Mouse (Mus musculus) CH12.LX (cell line): ENCODE measurements around the gene Necab3. TPM values are rescaled to one million over a fixed set of nuclear protein-coding genes. Genes with fewer than 3 reads are reported as not detected.
A peak's percentile ranks its signal among the peaks of the same experiment; 100 is the strongest.

Experiments used
- DNase-seq: peaks from one replicate; pipeline ENCODE4 v3.0.0-alpha.2; 2013; ENCODE audit errors: extremely low read depth
- H3K27ac ChIP-seq: 2 replicates; pipeline ENCODE4 v1.5.1; 2012; ENCODE audit warnings: low read depth, mild to moderate bottlenecking, control low read depth, moderate library complexity; ENCODE audit not compliant: insufficient read depth
- H3K27me3 ChIP-seq: replicated peaks from 2 replicates; pipeline ENCODE3; 2012; ENCODE audit warnings: inconsistent platforms
- H3K36me3 ChIP-seq, 2 experiments: replicated peaks in 1 of 2; 2 replicates each; pipeline versions ENCODE3 to v1.6.1; 2012; ENCODE audit warnings: inconsistent platforms in 1 of 2, low read length in 1 of 2, mild to moderate bottlenecking in 1 of 2, mixed read lengths in 1 of 2, moderate library complexity in 1 of 2; ENCODE audit not compliant: control insufficient read depth in 1 of 2, insufficient read depth in 1 of 2
- H3K4me1 ChIP-seq, 2 experiments: 2 replicates each; pipeline ENCODE4 v1.6.1; 2012; ENCODE audit warnings: inconsistent platforms in 1 of 2, moderate library complexity in 1 of 2; ENCODE audit not compliant: insufficient read depth in 2 of 2, control insufficient read depth in 1 of 2
- H3K4me2 ChIP-seq: 2 replicates; pipeline ENCODE4 v1.6.1; 2012; ENCODE audit warnings: low read depth, mild to moderate bottlenecking, control low read depth; ENCODE audit not compliant: poor library complexity, insufficient read depth, severe bottlenecking
- H3K4me3 ChIP-seq, 3 experiments: fragments of 150-350 bp in 1 of 3; sonication (generic) in 1 of 3; replicated peaks in 1 of 3; 2 replicates each; pipeline versions ENCODE3 to v1.5.1; 2011 to 2012; ENCODE audit warnings: low read depth in 2 of 3, low read length in 2 of 3, mild to moderate bottlenecking in 2 of 3, moderate library complexity in 2 of 3, control low read depth in 1 of 3, improper control_type of control experiment in 1 of 3, inconsistent platforms in 1 of 3, mixed read lengths in 1 of 3; ENCODE audit not compliant: poor library complexity in 1 of 3
- H3K79me2 ChIP-seq: replicated peaks from 2 replicates; pipeline ENCODE4 v1.6.1; 2012; ENCODE audit warnings: mild to moderate bottlenecking, moderate library complexity; ENCODE audit not compliant: control insufficient read depth, poor library complexity, insufficient read depth, severe bottlenecking; ENCODE audit errors: extremely low read depth
- H3K9ac ChIP-seq: 2 replicates; pipeline ENCODE4 v1.6.1; 2012; ENCODE audit warnings: low read depth, mild to moderate bottlenecking, control low read depth, moderate library complexity; ENCODE audit not compliant: insufficient read depth
- H3K9me3 ChIP-seq: replicated peaks from 2 replicates; pipeline ENCODE3; 2012; ENCODE audit warnings: low read length, inconsistent platforms, mixed read lengths
- BHLHE40 ChIP-seq: IDR thresholded peaks from 2 replicates; pipeline ENCODE4 v1.6.1; 2011; ENCODE audit warnings: mild to moderate bottlenecking, low read depth, low read length, improper control_type of control experiment
- CHD1 ChIP-seq: IDR thresholded peaks from 2 replicates; pipeline ENCODE4 v1.6.1; 2012; ENCODE audit warnings: low read depth, low read length, improper control_type of control experiment, inconsistent platforms
- CHD2 ChIP-seq: IDR thresholded peaks from 2 replicates; pipeline ENCODE4 v1.6.1; 2011; ENCODE audit warnings: low read length, improper control_type of control experiment
- E2F4 ChIP-seq: IDR thresholded peaks from 2 replicates; pipeline ENCODE4 v1.6.1; 2011; ENCODE audit warnings: low read depth, low read length, improper control_type of control experiment; ENCODE audit not compliant: insufficient replicate concordance
- ELF1 ChIP-seq: IDR thresholded peaks from 2 replicates; pipeline ENCODE4 v1.6.1; 2014; ENCODE audit warnings: low read depth, mild to moderate bottlenecking, inconsistent platforms, low read length, improper control_type of control experiment
- EP300 ChIP-seq: IDR thresholded peaks from 2 replicates; pipeline ENCODE4 v1.6.1; 2011; ENCODE audit warnings: low read length, improper control_type of control experiment
- ETS1 ChIP-seq: conservative IDR thresholded peaks from 2 replicates; pipeline ENCODE4 v1.6.1; 2012; ENCODE audit warnings: low read depth, mild to moderate bottlenecking, inconsistent platforms, low read length, improper control_type of control experiment, moderate library complexity
- GABPA ChIP-seq: IDR thresholded peaks from 2 replicates; pipeline ENCODE4 v1.6.1; 2012; ENCODE audit warnings: low read depth, low read length, improper control_type of control experiment, inconsistent platforms; ENCODE audit not compliant: insufficient replicate concordance
- HCFC1 ChIP-seq: IDR thresholded peaks from 2 replicates; pipeline ENCODE4 v1.6.1; 2012; ENCODE audit warnings: low read depth, mild to moderate bottlenecking, inconsistent platforms, low read length, improper control_type of control experiment
- IRF4 ChIP-seq: IDR thresholded peaks from 2 replicates; pipeline ENCODE4 v1.6.1; 2014; ENCODE audit warnings: low read depth, mild to moderate bottlenecking, inconsistent platforms, low read length, improper control_type of control experiment
- JUN ChIP-seq: IDR thresholded peaks from 2 replicates; pipeline ENCODE4 v1.6.1; 2011; ENCODE audit warnings: low read depth, mild to moderate bottlenecking, low read length, improper control_type of control experiment, moderate library complexity; ENCODE audit not compliant: insufficient read depth
- JUND ChIP-seq: conservative IDR thresholded peaks from 2 replicates; pipeline ENCODE4 v1.6.1; 2011; ENCODE audit warnings: low read depth, low read length, improper control_type of control experiment
- KAT2A ChIP-seq: IDR thresholded peaks from 2 replicates; pipeline ENCODE4 v1.6.1; 2012; ENCODE audit warnings: low read length, improper control_type of control experiment, inconsistent platforms; ENCODE audit not compliant: insufficient replicate concordance
- MAFK ChIP-seq: IDR thresholded peaks from 2 replicates; pipeline ENCODE4 v1.6.1; 2011; ENCODE audit warnings: low read length, improper control_type of control experiment; ENCODE audit not compliant: insufficient replicate concordance
- MAX ChIP-seq: IDR thresholded peaks from 2 replicates; pipeline ENCODE4 v1.6.1; 2011; ENCODE audit warnings: low read length, improper control_type of control experiment
- MAZ ChIP-seq: IDR thresholded peaks from 2 replicates; pipeline ENCODE4 v1.6.1; 2012; ENCODE audit warnings: low read depth, mild to moderate bottlenecking, inconsistent platforms, low read length, improper control_type of control experiment, moderate library complexity
- MEF2A ChIP-seq: IDR thresholded peaks from 2 replicates; pipeline ENCODE4 v1.6.1; 2014; ENCODE audit warnings: low read depth, mild to moderate bottlenecking, inconsistent platforms, low read length, improper control_type of control experiment, borderline replicate concordance
- MXI1 ChIP-seq: IDR thresholded peaks from 2 replicates; pipeline ENCODE4 v1.6.1; 2011; ENCODE audit warnings: mild to moderate bottlenecking, low read depth, low read length, improper control_type of control experiment
- NELFE ChIP-seq: IDR thresholded peaks from 2 replicates; pipeline ENCODE4 v1.6.1; 2011; ENCODE audit warnings: low read depth, low read length, improper control_type of control experiment
- NRF1 ChIP-seq: IDR thresholded peaks from 2 replicates; pipeline ENCODE4 v1.6.1; 2014; ENCODE audit warnings: low read depth, mild to moderate bottlenecking, inconsistent platforms, low read length, improper control_type of control experiment, moderate library complexity
- POLR2A ChIP-seq: IDR thresholded peaks from 2 replicates; pipeline ENCODE4 v1.6.1; 2011; ENCODE audit warnings: low read depth, mild to moderate bottlenecking, improper control_type of control experiment, low read length
- POLR2AphosphoS2 ChIP-seq: IDR thresholded peaks from 2 replicates; pipeline ENCODE4 v1.6.1; 2011; ENCODE audit warnings: low read depth, low read length, improper control_type of control experiment
- RCOR1 ChIP-seq: conservative IDR thresholded peaks from 2 replicates; pipeline ENCODE4 v1.6.1; 2012; ENCODE audit warnings: low read depth, mild to moderate bottlenecking, inconsistent platforms, low read length, improper control_type of control experiment
- SIN3A ChIP-seq: IDR thresholded peaks from 2 replicates; pipeline ENCODE4 v1.6.1; 2012; ENCODE audit warnings: low read length, improper control_type of control experiment, inconsistent platforms
- SMC3 ChIP-seq: IDR thresholded peaks from 2 replicates; pipeline ENCODE4 v1.6.1; 2011; ENCODE audit warnings: low read depth, low read length, improper control_type of control experiment
- TBP ChIP-seq: conservative IDR thresholded peaks from 2 replicates; pipeline ENCODE4 v1.6.1; 2011; ENCODE audit warnings: low read depth, low read length, improper control_type of control experiment
- TCF12 ChIP-seq: IDR thresholded peaks from 2 replicates; pipeline ENCODE4 v1.6.1; 2014; ENCODE audit warnings: low read depth, mild to moderate bottlenecking, inconsistent platforms, low read length, improper control_type of control experiment
- UBTF ChIP-seq: IDR thresholded peaks from 2 replicates; pipeline ENCODE4 v1.6.1; 2012; ENCODE audit warnings: low read depth, mild to moderate bottlenecking, inconsistent platforms, low read length, improper control_type of control experiment, moderate library complexity
- USF1 ChIP-seq: IDR thresholded peaks from 2 replicates; pipeline ENCODE4 v1.6.1; 2014; ENCODE audit warnings: low read depth, mild to moderate bottlenecking, inconsistent platforms, low read length, improper control_type of control experiment
- USF2 ChIP-seq: conservative IDR thresholded peaks from 2 replicates; pipeline ENCODE4 v1.6.1; 2011; ENCODE audit warnings: low read depth, low read length, improper control_type of control experiment
- ZKSCAN1 ChIP-seq: IDR thresholded peaks from 2 replicates; pipeline ENCODE4 v1.6.1; 2012; ENCODE audit warnings: low read depth, inconsistent platforms, low read length, improper control_type of control experiment, borderline replicate concordance
- ZNF384 ChIP-seq: IDR thresholded peaks from 2 replicates; pipeline ENCODE4 v1.6.1; 2012; ENCODE audit warnings: low read depth, low read length, improper control_type of control experiment, inconsistent platforms
- dilution Hi-C: fragments of 300-500 bp; cut with MboI; formaldehyde crosslinking; loops from 2 replicates; pipeline ENCODE4 v1.14.3; 2020; ENCODE audit warnings: low sequenced_read_pairs; ENCODE audit not compliant: extremely low pct_unique_long_range_greater_than_20kb, extremely low pct_ligation_motif_present
- in situ Hi-C: fragments of 300-500 bp; cut with MboI; formaldehyde crosslinking; loops from 3 replicates; pipeline ENCODE4 v1.14.3; 2019; ENCODE audit warnings: low sequenced_read_pairs, low pct_ligation_motif_present, low pct_unique_long_range_greater_than_20kb, mixed read lengths
- polyA plus RNA-seq: library from polyadenylated mRNA; unstranded; fragments of >175 nt; gene quantifications from 2 replicates; pipeline ENCODE4 v1.2.1, GENCODE M21; 2012; ENCODE audit warnings: low read depth; ENCODE audit not compliant: insufficient read length
- total RNA-seq, 2 experiments: library from RNA; depleted of rRNA; stranded (reverse); fragments of 300-350 nt in 1 of 2; fragments of >200 nt in 1 of 2; gene quantifications; 2 replicates each; pipeline ENCODE4 v1.2.3; 2012 to 2014

Gene Necab3
- total and polyA plus RNA-seq, 3 experiments = 0.87 to 2.8 (median 1.6) TPM

GRCm38 (mm10) chr2:154569836-154570286 lies 11.2 kb upstream of the Necab3 start, which contains the start of gene E2f1 (continued):
- no peak for TF ChIP-seq ZNF384
- no peak for TF ChIP-seq CHD1
- TF ChIP-seq USF1 = peak; percentile 79
- no peak for TF ChIP-seq GABPA
- TF ChIP-seq JUN = no peak
- no peak; the same call in 1 of the 2 replicates for TF ChIP-seq IRF4
- TF ChIP-seq ELF1 = no peak; the same call in 1 of the 2 replicates
- TF ChIP-seq UBTF = no peak
- TF ChIP-seq E2F4 = 0 out of 2 replicates have a peak, but pooled peaks have one; percentile 18
- no peak for TF ChIP-seq SMC3
- peak; percentile 54; the same call in 1 of the 2 replicates for TF ChIP-seq CHD2
- TF ChIP-seq MXI1 = peak; percentile 74
- peak; percentile 66 for TF ChIP-seq POLR2A
- TF ChIP-seq BHLHE40 = peak; percentile 19; the same call in 1 of the 2 replicates
- TF ChIP-seq TBP = no peak
- 0 out of 2 replicates have a peak, but pooled peaks have one; percentile 18 for TF ChIP-seq MEF2A
- TF ChIP-seq MAFK = no peak

- Histone ChIP-seq H3K36me3 (peaks cover 3 to 25% of the 10 kb centered on the region in 2 experiments), H3K9ac (peak overlapping the region; percentile 64), H3K4me3 (peak overlapping the region; percentile 74 to 95 (median 75)), H3K9me3 (no peaks in the 10 kb centered on the region), H3K79me2 (peaks cover 22% of the 10 kb centered on the region), H3K4me2 (peak overlapping the region; percentile 88), H3K27me3 (no peaks in the 10 kb centered on the region), H3K4me1 (peaks cover 4 to 48% of the 10 kb centered on the region in 2 experiments), H3K27ac (peak overlapping the region; percentile 56)
- in situ Hi-C loops (no loop called here), dilution Hi-C loops (no loop called here)
- DNase-seq = peak; percentile 80
- TF ChIP-seq CHD2 = peak; percentile 31; the same call in 1 of the 2 replicates
- no peak for TF ChIP-seq MAFK
- no peak for TF ChIP-seq JUN
- TF ChIP-seq TCF12 = 0 out of 2 replicates have a peak, but pooled peaks have one; percentile 27
- TF ChIP-seq POLR2AphosphoS2 = no peak
- TF ChIP-seq SMC3 = no peak
- TF ChIP-seq MXI1 = peak; percentile 90
- TF ChIP-seq CHD1 = no peak
- no peak for TF ChIP-seq EP300
- no peak for TF ChIP-seq IRF4
- TF ChIP-seq TBP = no peak
- peak; percentile 84 for TF ChIP-seq USF1
- no peak for TF ChIP-seq JUND
- TF ChIP-seq POLR2A = peak; percentile 44; the same call in 1 of the 2 replicates
- no peak for TF ChIP-seq ZKSCAN1
- peak; percentile 98 for TF ChIP-seq BHLHE40
- TF ChIP-seq MAX = peak; percentile 89
- TF ChIP-seq NRF1 = no peak; the same call in 1 of the 2 replicates
- 0 out of 2 replicates have a peak, but pooled peaks have one; percentile 29 for TF ChIP-seq KAT2A
- TF ChIP-seq ETS1 = no peak
- TF ChIP-seq UBTF = no peak
- TF ChIP-seq ELF1 = peak; percentile 34; the same call in 1 of the 2 replicates
- TF ChIP-seq USF2 = peak; percentile 76
- TF ChIP-seq HCFC1 = peak; percentile 32
- no peak for TF ChIP-seq MAZ
- TF ChIP-seq SIN3A = peak; percentile 82
- no peak for TF ChIP-seq RCOR1
- TF ChIP-seq NELFE = 0 out of 2 replicates have a peak, but pooled peaks have one; percentile 51
Measured at GRCm38 (mm10) chr2:154569071-154569748, 10.5 kb upstream of the Necab3 start.
